Comparison of ENCODE assay signal across 20 mouse cellular contexts in the genomic region with DNA sequence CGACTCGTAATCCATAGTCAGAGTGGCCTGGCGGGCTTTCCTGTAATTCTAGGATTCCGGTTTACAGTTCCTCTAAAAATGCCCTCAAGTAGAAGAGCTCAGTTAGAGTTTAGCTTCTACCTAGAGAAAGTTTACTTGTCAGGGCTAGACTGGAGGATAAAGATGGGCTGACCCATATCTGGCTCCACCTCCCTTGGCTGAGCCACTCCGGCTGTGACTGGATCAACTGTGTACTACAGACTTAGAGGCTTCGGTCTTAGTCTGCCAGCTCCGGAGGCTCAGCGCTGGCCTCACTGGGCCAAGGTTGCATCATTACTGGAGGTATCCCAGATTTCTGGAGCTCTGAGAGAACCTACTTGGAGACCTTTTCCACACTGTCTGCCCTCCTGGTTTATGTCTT.
A peak's percentile ranks its signal among the peaks of the same experiment; 100 is the strongest.
DNase-seq lines count a peak whose midpoint lies in the region; ATAC-seq and TF ChIP-seq lines count a peak whose summit lies in the region.
"Had no signal": no experiment of that assay in that cellular context is flagged by ENCODE, and none has a peak within 500 bp of the region (broad histone marks: within the 10 kb centered on the region; RNA-seq: fewer than 3 reads in every experiment).

No protein-coding gene starts in this region.

- no peaks in the 10 kb centered on the region for H3K27me3 ChIP-seq in liver, adult 2 months (ENCODE audit: control insufficient read depth, insufficient read depth, low read length)
- no peaks in the 10 kb centered on the region for H3K27me3 ChIP-seq in liver, postnatal 0 days (ENCODE audit: insufficient read depth, low read length)
- no peaks in the 10 kb centered on the region for H3K27me3 ChIP-seq in cerebellum, adult 2 months (ENCODE audit: control insufficient read depth, insufficient read depth, low read length)
- H3K27me3 ChIP-seq: embryonic facial prominence, embryonic 13.5 days; heart, embryonic 15.5 days; liver, embryonic 13.5 days; stomach, embryonic 15.5 days had no signal

- WGBS in liver, adult 2 months = 60% methylated on average over 8 of the region's 8 CpGs
- whole genome bisulfite sequencing in liver, postnatal 0 days (ENCODE audit: insufficient replicate concordance) = 80% methylated on average over 8 of the region's 8 CpGs
- WGBS in cerebellum, adult 2 months = 51% methylated on average over 8 of the region's 8 CpGs

- H3K4me2 ChIP-seq in liver, postnatal 0 days (ENCODE audit: low read depth, low read length) = no peak overlapping the region
- H3K4me2 ChIP-seq: embryonic facial prominence, embryonic 13.5 days; heart, embryonic 15.5 days; liver, embryonic 13.5 days; stomach, embryonic 15.5 days had no signal

- H3K9ac ChIP-seq in liver, adult 2 months (ENCODE audit: low read depth, low read length) = no peak overlapping the region
- H3K9ac ChIP-seq in liver, postnatal 0 days (replicated peaks) = no peak overlapping the region
- H3K9ac ChIP-seq: embryonic facial prominence, embryonic 13.5 days; heart, embryonic 15.5 days; liver, embryonic 13.5 days; stomach, embryonic 15.5 days had no signal

- TF ChIP-seq EP300 in liver, postnatal 0 days (IDR thresholded peaks at IDR 0.05; ENCODE audit: low read depth) = no peak

- no peak overlapping the region for H3K27ac ChIP-seq in liver, adult 2 months (replicated peaks; ENCODE audit: insufficient read depth, low read depth, low read length)
- H3K27ac ChIP-seq in liver, postnatal 0 days (ENCODE audit: low read depth) = no peak overlapping the region
- peak overlapping the region; percentile 43; the same call in 1 of the 2 replicates for H3K27ac ChIP-seq in cerebellum, adult 2 months (ENCODE audit: insufficient read depth, low read length)
- H3K27ac ChIP-seq: embryonic facial prominence, embryonic 13.5 days; heart, adult 2 months; heart, embryonic 15.5 days; hindbrain, postnatal 0 days; left cerebral cortex, adult 2 months; liver, embryonic 13.5 days; stomach, embryonic 15.5 days had no signal

- H3K79me2 ChIP-seq in liver, adult 2 months (ENCODE audit: control insufficient read depth, insufficient read depth, low read length) = no peaks in the 10 kb centered on the region

- H3K9me3 ChIP-seq in liver, postnatal 0 days (ENCODE audit: low read length) = no peaks in the 10 kb centered on the region
- H3K9me3 ChIP-seq: embryonic facial prominence, embryonic 13.5 days; heart, embryonic 15.5 days; liver, embryonic 13.5 days; stomach, embryonic 15.5 days had no signal

- DNase-seq in cerebellum, adult 11 months = peak; percentile 51
- DNase-seq in cerebellum, postnatal 10 days = no peak
- peak; percentile 77 for DNase-seq in liver, adult 2 months (ENCODE audit: extremely low read depth, low read depth, low spot score)
- DNase-seq in liver, postnatal 0 days = no peak
- peak; percentile 65 to 80 for DNase-seq in cerebellum, adult 2 months
- no peak for DNase-seq in natural killer cell, adult 2 months (ENCODE audit: low spot score in 2 of 2)
- DNase-seq in lung, postnatal 10 days = no peak
- DNase-seq: kidney, adult 11 months; kidney, postnatal 10 days; liver, embryonic 13.5 days; right cerebral cortex, adult 18-20 months; thymus, adult 2 months had no signal

- no peaks in the 10 kb centered on the region for H3K4me1 ChIP-seq in liver, adult 2 months (ENCODE audit: control insufficient read depth, insufficient read depth, low read length)
- H3K4me1 ChIP-seq in liver, postnatal 0 days (ENCODE audit: insufficient read depth) = no peaks in the 10 kb centered on the region
- peaks cover 32% of the 10 kb centered on the region for H3K4me1 ChIP-seq in cerebellum, adult 2 months (ENCODE audit: control insufficient read depth, insufficient read depth, low read length)
- H3K4me1 ChIP-seq: embryonic facial prominence, embryonic 13.5 days; heart, embryonic 15.5 days; liver, embryonic 13.5 days; stomach, embryonic 15.5 days had no signal

- ATAC-seq in liver, postnatal 0 days = no peak
- ATAC-seq: hindbrain, postnatal 0 days; lung, postnatal 0 days; midbrain, embryonic 16.5 days had no signal

- no peak overlapping the region for H3K4me3 ChIP-seq in liver, adult 2 months (ENCODE audit: insufficient read depth, low read depth, low read length)
- H3K4me3 ChIP-seq in liver, postnatal 0 days (ENCODE audit: low read depth, low read length) = no peak overlapping the region
- H3K4me3 ChIP-seq in cerebellum, adult 2 months (replicated peaks; ENCODE audit: insufficient read depth, low read depth, low read length) = no peak overlapping the region
- H3K4me3 ChIP-seq: embryonic facial prominence, embryonic 13.5 days; heart, adult 2 months; heart, embryonic 15.5 days; left cerebral cortex, adult 2 months; liver, embryonic 13.5 days; stomach, embryonic 15.5 days had no signal

- no peak for TF ChIP-seq CTCF in liver, adult 2 months (IDR thresholded peaks at IDR 0.05; ENCODE audit: low read depth, low read length)
- no peak for TF ChIP-seq CTCF in liver, postnatal 0 days (IDR thresholded peaks at IDR 0.05; ENCODE audit: low read depth)
- no peak for TF ChIP-seq CTCF in cerebellum, adult 2 months (IDR thresholded peaks at IDR 0.05; ENCODE audit: borderline replicate concordance, insufficient read depth, low read depth, low read length)

- TF ChIP-seq POLR2A in liver, adult 2 months (IDR thresholded peaks at IDR 0.05; ENCODE audit: extremely low read depth, insufficient read depth, low read length) = no peak
- TF ChIP-seq POLR2A in cerebellum, adult 2 months (IDR thresholded peaks at IDR 0.05; ENCODE audit: borderline replicate concordance, insufficient read depth, low read length) = no peak

- no peaks in the 10 kb centered on the region for H3K36me3 ChIP-seq in liver, adult 2 months (ENCODE audit: control insufficient read depth, insufficient read depth, low read length)
- no peaks in the 10 kb centered on the region for H3K36me3 ChIP-seq in liver, postnatal 0 days (replicated peaks; ENCODE audit: insufficient read depth, low read length)
- H3K36me3 ChIP-seq: embryonic facial prominence, embryonic 13.5 days; heart, embryonic 15.5 days; liver, embryonic 13.5 days; stomach, embryonic 15.5 days had no signal

Comparison
In these comparisons a context has a peak if more than half of its experiments do, and no peak if none do; other contexts are left out.
1. DNase-seq: peak in cerebellum, adult 11 months (single experiment), liver, adult 2 months (single experiment) and cerebellum, adult 2 months (2 of 2); none in cerebellum, postnatal 10 days (0 of 2), liver, postnatal 0 days (single experiment), natural killer cell, adult 2 months (0 of 2) and lung, postnatal 10 days (single experiment).